Mouse (Mus musculus): ENCODE data around the gene Slx4ip.
A peak's percentile ranks its signal among the peaks of the same experiment; 100 is the strongest.
"Not testable (repeated sequence)": the region's sequence is repeated elsewhere in the genome, so short reads cannot be mapped to it uniquely, and the experiment has no call there.

The Slx4ip gene

GRCm38 (mm10) chr2:136891068-136891950 lies at the start of gene Slx4ip, which contains the start of the genes AL731706.1 and Mkks:
Gene Slx4ip, plus strand, starts transcription at chr2:136891218.
Gene AL731706.1, minus strand, starts transcription at chr2:136891389.
Gene Mkks, minus strand, starts transcription at chr2:136891389.
- DNase-seq: peak; percentile 99

- DNase-seq: no peak
Measured at GRCm38 (mm10) chr2:136850366-136850765, 40.7 kb upstream of the Slx4ip start.

GRCm38 (mm10) chr2:136854543-136855388 lies 36.3 kb upstream of the Slx4ip start:
- no peak for DNase-seq

- DNase-seq: no peak
Measured at GRCm38 (mm10) chr2:136885579-136885978, 5.4 kb upstream of the Slx4ip start, which contains the start of gene AL731706.2. Gene AL731706.2, minus strand, starts transcription at chr2:136885679.

DNA sequence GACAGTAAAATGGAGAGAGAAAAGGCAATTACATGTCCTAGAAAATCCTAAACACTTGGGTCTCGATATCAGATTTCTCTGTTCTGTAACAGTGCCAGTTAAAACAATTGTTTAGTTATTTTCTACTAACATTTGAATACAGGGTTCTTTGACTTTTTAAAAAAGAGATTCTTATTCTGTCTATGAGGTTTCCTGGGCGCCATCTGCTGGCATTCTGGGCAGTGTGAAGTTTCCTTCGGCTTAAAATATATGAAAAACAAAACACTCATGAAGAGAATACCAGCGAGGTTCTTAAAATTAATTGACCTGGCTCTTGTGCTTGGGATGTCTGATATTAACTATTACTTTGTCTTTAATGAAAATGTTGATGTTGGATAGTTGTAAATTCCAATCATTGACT lies 4.2 kb upstream of the Slx4ip start:
- DNase-seq: no peak

GRCm38 (mm10) chr2:136890716-136891067 lies 326 bp upstream of the Slx4ip start:
- DNase-seq: not testable (repeated sequence)

DNA sequence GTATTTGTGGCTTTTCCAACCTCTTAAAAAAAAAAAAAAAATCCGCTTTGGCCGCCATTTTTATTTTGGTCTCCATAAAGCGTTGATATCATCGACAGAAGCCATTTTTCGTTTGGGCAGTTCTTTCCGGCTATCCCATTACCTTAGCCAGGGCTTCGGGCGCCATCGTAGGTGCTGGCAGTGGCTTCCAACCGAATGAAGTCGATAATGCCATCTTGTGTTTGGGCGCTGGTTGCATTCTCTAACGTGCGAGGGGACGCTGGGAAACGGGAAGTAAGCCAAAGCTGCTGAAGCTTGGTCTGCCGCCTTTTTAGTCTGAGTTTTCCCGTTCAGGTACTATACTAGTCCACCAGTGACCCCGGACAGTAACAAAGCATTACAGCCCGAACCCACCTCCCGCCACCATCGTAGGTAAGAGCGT lies 943 bp downstream of the Slx4ip start:
- peak; percentile 96 for DNase-seq

DNA sequence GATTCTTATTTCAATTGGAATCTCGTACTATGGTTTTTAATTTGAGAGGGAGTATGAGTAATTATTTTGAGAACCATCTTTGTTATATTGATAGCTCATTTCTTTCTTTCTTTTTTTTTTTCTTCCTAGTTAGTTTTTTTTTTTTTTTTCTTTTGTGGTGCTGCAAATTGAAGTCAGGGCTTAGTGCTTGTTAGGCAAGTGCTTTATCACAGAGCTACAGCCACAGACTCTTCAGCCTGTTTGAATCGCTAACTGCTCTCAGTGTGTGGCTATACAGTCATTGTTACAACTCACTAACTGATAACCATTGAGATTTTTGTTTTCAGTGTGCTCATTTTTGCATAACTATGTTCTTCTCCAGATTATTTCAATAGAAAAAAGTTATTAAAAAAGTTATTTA lies 3.5 kb downstream of the Slx4ip start:
- DNase-seq: no peak

- DNase-seq: no peak
Measured at GRCm38 (mm10) chr2:136896131-136896530, 5.1 kb downstream of the Slx4ip start.

DNA sequence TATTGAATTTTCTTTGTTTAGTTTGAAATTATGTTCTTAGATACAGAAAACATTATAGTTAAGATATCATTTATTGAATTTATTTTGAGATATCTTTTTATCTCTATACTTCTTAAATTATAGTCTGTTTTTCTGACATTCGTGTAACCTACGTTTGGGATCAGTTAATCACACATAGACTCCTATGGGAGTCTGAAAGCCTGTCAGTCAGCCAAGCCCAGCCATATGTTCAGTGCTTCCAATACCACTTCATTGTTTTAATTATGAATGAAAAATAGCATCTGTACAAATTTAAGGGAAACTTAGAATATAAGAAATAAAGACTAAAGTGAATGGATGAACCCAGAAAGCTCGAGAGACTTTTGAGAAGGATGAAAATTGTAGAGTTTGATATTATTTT lies 17.6 kb downstream of the Slx4ip start:
- DNase-seq: no peak

DNA sequence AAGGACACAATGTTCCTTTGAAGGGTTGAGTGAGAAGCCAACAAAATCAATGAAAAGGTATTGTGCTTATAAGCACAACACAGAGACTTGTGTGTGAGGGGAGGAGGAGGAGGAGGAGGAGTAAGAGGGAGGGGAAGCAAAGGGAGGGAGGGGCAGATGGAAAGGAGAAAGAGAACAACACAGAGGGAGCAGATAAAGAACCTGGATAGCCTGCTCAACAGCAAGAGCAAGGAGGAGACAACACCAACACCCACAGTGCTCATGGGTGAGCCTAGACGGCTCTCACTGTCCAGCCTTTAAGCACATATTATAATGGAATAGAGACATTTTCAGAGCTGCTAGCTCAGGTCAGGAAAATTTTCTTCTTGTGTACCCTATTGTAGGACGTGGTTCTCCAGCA lies 18.3 kb downstream of the Slx4ip start:
- no peak for DNase-seq

DNA sequence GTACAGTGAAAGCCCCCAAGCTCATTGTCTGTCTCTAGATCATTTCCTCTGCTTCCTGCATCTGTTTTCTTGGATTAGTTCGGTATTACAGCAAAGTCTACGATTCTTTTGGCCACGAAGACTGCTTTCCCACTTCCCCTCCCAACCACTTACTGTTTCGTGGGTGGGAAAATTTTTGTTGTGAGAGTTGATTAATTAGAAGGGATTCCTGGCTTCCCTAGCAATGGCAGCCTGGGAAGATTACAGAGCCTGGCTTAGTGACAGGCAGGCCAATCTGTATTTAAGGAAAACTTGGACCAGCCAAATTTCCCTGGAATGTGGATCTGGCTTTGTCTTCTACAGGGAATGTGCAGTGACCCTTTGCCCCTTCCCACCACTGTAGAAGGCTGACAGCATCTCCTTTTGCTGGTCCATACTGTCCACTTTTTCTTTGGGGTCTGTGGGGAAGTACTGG lies 21.0 kb downstream of the Slx4ip start:
- no peak for DNase-seq

DNA sequence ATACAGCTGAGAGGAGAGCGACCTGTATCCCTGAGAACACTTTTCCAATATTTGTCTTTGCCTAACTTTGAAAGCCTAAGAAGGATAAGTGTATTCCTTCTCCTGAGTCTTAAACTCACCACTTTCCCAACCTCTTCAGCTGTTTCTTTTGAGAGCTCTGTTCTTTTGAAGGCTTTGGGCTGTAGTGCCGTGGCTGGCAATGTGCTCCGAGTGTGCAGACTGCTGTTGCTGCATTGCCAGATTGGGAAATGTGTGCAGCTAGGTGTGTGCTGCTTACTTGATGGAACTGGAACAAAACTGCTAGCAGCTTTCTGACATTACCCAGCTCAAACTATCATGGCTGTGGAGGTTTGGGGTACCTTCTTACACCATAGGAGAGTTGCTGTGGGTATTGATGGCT lies 22.0 kb downstream of the Slx4ip start:
- DNase-seq: no peak

DNA sequence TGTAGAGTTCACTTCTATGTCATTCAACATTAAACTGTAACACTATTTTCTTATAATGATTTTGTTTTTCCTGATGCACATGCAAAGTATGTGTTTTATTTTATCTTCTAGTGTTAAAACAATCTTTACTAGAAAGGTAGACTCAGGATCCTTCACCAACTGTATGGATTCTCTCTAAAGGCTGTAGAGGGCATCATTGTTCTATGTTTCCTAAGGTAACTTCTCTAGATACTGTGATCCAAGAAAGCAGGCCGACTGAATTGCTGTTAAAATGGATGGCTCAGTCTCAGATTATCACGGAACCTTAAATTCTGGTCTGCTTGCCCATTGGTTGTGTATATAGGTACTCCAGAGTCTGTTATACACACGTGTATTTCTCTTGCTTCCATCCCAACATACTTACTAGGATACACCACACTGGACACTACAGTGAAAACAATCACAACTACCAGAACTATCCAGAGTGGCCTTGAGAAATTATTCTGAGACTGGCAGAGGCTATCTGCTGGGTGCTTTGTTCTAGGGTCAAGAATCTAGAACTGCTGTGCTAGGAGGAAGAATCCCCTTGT lies 23.4 kb downstream of the Slx4ip start:
- no peak for DNase-seq

DNA sequence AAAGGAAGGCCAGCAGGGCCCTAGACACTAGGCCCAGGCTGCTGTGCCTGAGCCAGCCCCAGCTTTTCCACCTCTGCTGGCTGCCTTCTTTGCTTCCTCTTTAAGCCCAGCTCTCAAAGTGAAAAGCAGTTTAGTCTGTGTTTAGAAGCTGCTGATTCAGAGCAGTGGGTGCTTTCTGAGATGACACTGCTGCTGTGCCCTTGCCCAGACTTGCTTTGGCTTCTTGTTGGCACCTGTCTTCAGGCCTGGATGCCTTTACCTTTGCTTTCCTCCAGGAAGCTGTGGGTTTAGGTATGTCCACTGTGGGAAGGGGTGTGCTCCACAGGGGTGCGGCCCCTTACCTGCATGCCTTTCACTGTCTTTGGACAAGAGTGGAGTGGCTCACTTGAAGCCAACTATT lies 28.4 kb downstream of the Slx4ip start:
- DNase-seq: no peak

- DNase-seq: no peak
Measured at GRCm38 (mm10) chr2:136920257-136920993, 29.4 kb downstream of the Slx4ip start.

GRCm38 (mm10) chr2:136921003-136921408 lies 30.0 kb downstream of the Slx4ip start:
- DNase-seq: no peak

GRCm38 (mm10) chr2:136936391-136937288 lies 45.6 kb downstream of the Slx4ip start:
- no peak for DNase-seq

DNA sequence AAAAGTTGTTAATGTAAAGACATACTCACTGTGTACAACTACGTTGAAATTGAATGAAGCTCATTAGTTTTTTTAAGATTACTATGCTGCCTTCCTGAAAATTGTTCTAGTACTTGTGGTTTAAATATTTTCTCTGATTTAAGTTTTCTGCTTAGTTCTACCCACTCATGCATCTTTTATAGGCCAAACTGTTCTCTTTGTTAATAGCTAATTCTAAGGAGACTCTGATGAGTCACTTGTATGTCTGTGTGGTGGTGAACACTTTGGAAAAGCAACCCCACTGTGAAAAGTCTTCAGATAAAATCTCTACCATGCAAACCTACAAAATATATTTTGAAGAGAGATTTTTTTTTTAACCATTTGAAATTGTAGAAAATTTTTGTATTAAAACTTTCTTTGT lies 47.2 kb downstream of the Slx4ip start:
- no peak for DNase-seq

GRCm38 (mm10) chr2:136946297-136946696 lies 55.3 kb downstream of the Slx4ip start:
- no peak for DNase-seq

- no peak for DNase-seq
Measured at GRCm38 (mm10) chr2:136947500-136947899, 56.5 kb downstream of the Slx4ip start.
